In the genomic region with DNA sequence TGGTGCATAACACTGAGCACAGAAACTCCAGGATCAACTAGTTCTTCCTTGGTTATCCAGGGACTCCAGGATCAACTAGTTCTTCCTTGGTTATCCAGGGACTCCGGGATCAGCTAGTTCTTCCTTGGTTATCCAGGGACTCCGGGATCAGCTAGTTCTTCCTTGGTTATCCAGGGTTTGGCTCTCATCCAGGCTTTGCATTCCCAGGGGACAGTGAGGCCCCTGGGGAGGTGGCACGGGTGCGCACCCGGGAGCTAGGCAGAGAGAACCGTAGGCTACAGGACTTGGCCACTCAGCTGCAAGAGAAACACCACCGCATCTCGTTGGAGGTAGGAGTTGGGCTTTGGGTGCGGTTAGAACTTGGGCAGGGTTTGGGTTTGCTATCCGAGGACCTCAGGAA, we compare ENCODE assay signal across 22 mouse cellular contexts. TPM values are rescaled to one million over a fixed set of nuclear protein-coding genes. Genes with fewer than 3 reads are reported as not detected.
A peak's percentile ranks its signal among the peaks of the same experiment; 100 is the strongest.
DNase-seq lines count a peak whose midpoint lies in the region; ATAC-seq lines count a peak whose summit lies in the region.
"Had no signal": no experiment of that assay in that cellular context is flagged by ENCODE, and none has a peak within 500 bp of the region (broad histone marks: within the 10 kb centered on the region; RNA-seq: fewer than 3 reads in every experiment).

No protein-coding gene starts in this region.

- no peak for ATAC-seq in erythroblast, adult 5-6 weeks (replicated peaks; ENCODE audit: low FRiP score, poor library complexity, severe bottlenecking)
- ATAC-seq: CD4-positive, CD25-positive, alpha-beta regulatory T cell, adult 4 months; forebrain, embryonic 14.5 days; forebrain, postnatal 0 days; hindbrain, postnatal 0 days; inflammation-experienced regulatory T-cells, adult 6 months; intestine, embryonic 16.5 days had no signal

- intact Hi-C loops in heart, postnatal 10 days (cut with DNase I): no loop called here
- intact Hi-C loops in heart, postnatal 14 days (cut with DNase I): no loop called here

- peak; percentile 24 to 38 for DNase-seq in heart, postnatal 10 days
- no peak for DNase-seq in heart, postnatal 14 days
- DNase-seq in right cerebral cortex, postnatal 14 days: peak; percentile 3
- DNase-seq in right cerebral cortex, adult 2 months (ENCODE audit: low spot score in 2 of 2): no peak
- peak; percentile 21 for DNase-seq in ZHBTc4 (ENCODE audit: low read depth, low spot score)
- DNase-seq: adrenal gland, postnatal 10 days; adrenal gland, postnatal 36 days; cerebellum, adult 18-20 months; cerebellum, adult 9-10 months; forebrain, postnatal 0 days; gastrocnemius, adult 2 months; gastrocnemius, postnatal 14 days; heart, adult 18-20 months; heart, postnatal 36 days had no signal

RNA-seq across cellular contexts. Expression of a gene that starts 2.5 kb away (rescaled TPM):
- 10 to 100 TPM; 54.3 to 57.0 TPM for total RNA-seq in heart, postnatal 10 days (2021)
- 10 to 100 TPM; 46.5 to 53.9 TPM for total RNA-seq in heart, postnatal 14 days (2021)
- 17.1 and 18.1 TPM in 2 replicates for total RNA-seq in erythroblast, adult 5-6 weeks (2015; ENCODE audit: low replicate concordance)
- total RNA-seq in erythroblast, adult 5-6 weeks (2017; ENCODE audit: low replicate concordance): 41.8 and 86.0 TPM in 2 replicates

RNA-seq across cellular contexts. Expression of a gene that starts 2.7 kb away (rescaled TPM):
- total RNA-seq in heart, postnatal 10 days (2021): 1 to 10 TPM; 7.3 to 8.7 TPM
- 10 to 100 TPM in 1 of 2 experiments, 1 to 10 TPM in 1; 8.8 to 12.6 TPM for total RNA-seq in heart, postnatal 14 days (2021)
- 4.0 and 14.0 TPM in 2 replicates for total RNA-seq in erythroblast, adult 5-6 weeks (2015; ENCODE audit: low replicate concordance)
- total RNA-seq in erythroblast, adult 5-6 weeks (2017; ENCODE audit: low replicate concordance): 26.1 and 31.4 TPM in 2 replicates

RNA-seq across cellular contexts. Expression of a gene that starts 18.0 kb away (rescaled TPM):
- 10 to 100 TPM; 21.0 to 21.1 TPM for total RNA-seq in heart, postnatal 10 days (2021)
- total RNA-seq in heart, postnatal 14 days (2021): 10 to 100 TPM; 19.2 to 20.2 TPM
- total RNA-seq in erythroblast, adult 5-6 weeks (2015; ENCODE audit: low replicate concordance): 35.1 and 44.2 TPM in 2 replicates
- 16.2 and 40.8 TPM in 2 replicates for total RNA-seq in erythroblast, adult 5-6 weeks (2017; ENCODE audit: low replicate concordance)

RNA-seq across cellular contexts. Expression of a gene that starts 24.5 kb away (rescaled TPM):
- total RNA-seq in heart, postnatal 10 days (2021): 10 to 100 TPM; 32.4 to 35.1 TPM
- total RNA-seq in heart, postnatal 14 days (2021): 10 to 100 TPM; 28.8 to 29.1 TPM
- total RNA-seq in erythroblast, adult 5-6 weeks (2015; ENCODE audit: low replicate concordance): 0.77 and 0.84 TPM in 2 replicates
- total RNA-seq in erythroblast, adult 5-6 weeks (2017; ENCODE audit: low replicate concordance): 2.0 and 3.2 TPM in 2 replicates

RNA-seq across cellular contexts. Expression of a gene that starts 29.9 kb away (rescaled TPM):
- not detected for total RNA-seq in heart, postnatal 10 days (2021)
- total RNA-seq in heart, postnatal 14 days (2021): not detected
- total RNA-seq in erythroblast, adult 5-6 weeks (2015; ENCODE audit: low replicate concordance): 1.7 TPM in 1 of 2 replicates, not detected in the other
- total RNA-seq in erythroblast, adult 5-6 weeks (2017; ENCODE audit: low replicate concordance): not detected in 2 replicates
- total RNA-seq: adrenal gland, adult 18-20 months; adrenal gland, postnatal 10 days; adrenal gland, postnatal 36 days; ES-E14; gastrocnemius, adult 2 months; gastrocnemius, postnatal 14 days; heart, adult 18-20 months; heart, postnatal 36 days had no signal

Comparison
In these comparisons a context has a peak if more than half of its experiments do, and no peak if none do; other contexts are left out.
1. DNase-seq: peak in heart, postnatal 10 days (2 of 2), right cerebral cortex, postnatal 14 days (single experiment) and ZHBTc4 (single experiment); none in heart, postnatal 14 days (0 of 2) and right cerebral cortex, adult 2 months (0 of 2).